Mouse (Mus musculus): Measurements from ENCODE around the gene Lmna. TPM values are rescaled to one million over a fixed set of nuclear protein-coding genes. Genes with fewer than 3 reads are reported as not detected.
A peak's percentile ranks its signal among the peaks of the same experiment; 100 is the strongest.

Gene Lmna
- polyA plus RNA-seq, 1 experiment from 2014 or later = 267 TPM

DNA sequence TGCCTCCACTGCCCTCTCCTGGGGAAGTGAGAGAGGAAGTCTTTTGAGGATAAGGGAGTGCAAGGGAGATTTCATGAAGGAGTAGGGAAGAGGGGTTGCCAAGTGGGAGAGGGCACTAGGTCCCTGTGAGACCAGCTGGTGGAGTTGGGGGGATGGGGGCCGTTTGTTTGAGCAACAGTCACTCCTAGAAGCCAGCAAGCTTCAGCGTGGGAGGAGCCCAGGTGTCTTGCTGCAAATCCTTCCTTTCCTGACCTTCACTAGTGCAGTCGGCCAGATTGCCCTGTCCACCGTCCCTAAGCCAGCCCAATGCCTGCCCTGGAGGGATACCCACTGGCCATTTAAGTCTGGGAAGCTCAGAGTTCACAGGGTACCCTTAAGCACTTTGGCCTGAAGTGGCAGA is 1.8 kb upstream of the Lmna start:
- no peak overlapping the region for H3K4me2 ChIP-seq (replicated peaks; ENCODE audit: low read depth)
- no peak for DNase-seq (ENCODE audit: low spot score)
- ATAC-seq (ENCODE audit: low FRiP score, low TSS enrichment) = no peak
- H3K36me3 ChIP-seq (ENCODE audit: control insufficient read depth, insufficient read depth, low read length) = no peaks in the 10 kb centered on the region
- H3K4me1 ChIP-seq (replicated peaks; ENCODE audit: control insufficient read depth, insufficient read depth) = peaks cover 21% of the 10 kb centered on the region
- H3K9ac ChIP-seq (ENCODE audit: low read length) = no peak overlapping the region
- TF ChIP-seq CTCF (IDR thresholded peaks at IDR 0.05; ENCODE audit: low read depth) = peak; percentile 41
- no peak for TF ChIP-seq EP300 (optimal IDR thresholded peaks at IDR 0.05)
- H3K27me3 ChIP-seq (ENCODE audit: control insufficient read depth, insufficient read depth, low read length) = no peaks in the 10 kb centered on the region
- peak overlapping the region; percentile 81 for H3K27ac ChIP-seq (replicated peaks)
- 43% methylated on average over 4 of the region's 4 CpGs for WGBS
- H3K4me3 ChIP-seq (ENCODE audit: low read depth, low read length) = no peak overlapping the region
- no peaks in the 10 kb centered on the region for H3K9me3 ChIP-seq (ENCODE audit: control insufficient read depth, low read length)

DNA sequence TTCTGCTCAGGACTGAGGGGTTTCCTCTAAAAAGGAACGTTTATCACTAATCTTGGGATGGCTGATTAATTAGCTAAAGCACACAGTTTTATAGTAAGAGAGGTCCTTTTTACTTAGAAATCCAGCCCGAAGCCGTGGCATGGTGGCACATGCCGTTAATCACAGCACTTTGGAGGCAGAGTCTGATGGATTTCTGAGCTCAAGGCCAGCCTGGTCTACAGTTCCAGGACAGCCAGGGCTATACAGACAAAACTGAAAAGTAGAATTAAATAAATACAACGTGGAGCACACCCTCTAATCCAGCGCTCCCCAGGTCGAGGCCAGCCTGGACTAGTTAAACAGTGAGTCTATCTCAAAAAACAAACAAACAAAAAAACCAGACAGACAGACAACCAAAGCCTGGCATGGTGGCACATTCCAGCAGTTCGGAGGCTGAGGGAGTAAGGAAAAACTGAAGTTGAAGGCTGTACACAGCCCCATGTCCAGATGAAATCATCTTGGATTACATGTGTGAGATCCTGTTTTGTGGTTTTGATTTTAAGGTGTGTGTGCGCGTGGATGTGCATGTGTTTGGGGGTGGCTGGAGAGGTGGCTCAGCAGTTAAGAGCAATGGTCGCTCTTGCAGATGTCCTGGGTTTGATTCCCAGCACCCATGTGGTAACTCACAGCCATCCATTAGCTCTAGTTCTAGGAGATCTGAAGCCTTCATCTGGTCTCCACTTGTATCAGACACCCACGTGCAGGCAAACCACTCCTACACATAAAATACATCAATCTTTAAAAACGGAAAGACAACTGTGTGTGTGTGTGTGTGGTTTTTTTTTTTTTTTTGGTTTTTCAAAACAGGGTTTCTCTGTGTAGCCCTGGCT is 899 bp upstream of the Lmna start:
- ATAC-seq (ENCODE audit: low FRiP score, low TSS enrichment) (no peak), DNase-seq (ENCODE audit: low spot score) (no peak)
- Histone ChIP-seq H3K36me3 (ENCODE audit: control insufficient read depth, insufficient read depth, low read length) (no peaks in the 10 kb centered on the region), H3K4me3 (ENCODE audit: low read depth, low read length) (0 out of 2 replicates have a peak overlapping the region, but pooled peaks have one; percentile 30), H3K9ac (ENCODE audit: low read length) (peak overlapping the region; percentile 47), H3K27me3 (ENCODE audit: control insufficient read depth, insufficient read depth, low read length) (no peaks in the 10 kb centered on the region), H3K27ac (replicated peaks) (peak overlapping the region; percentile 93), H3K4me2 (replicated peaks; ENCODE audit: low read depth) (peak overlapping the region; percentile 60), H3K4me1 (replicated peaks; ENCODE audit: control insufficient read depth, insufficient read depth) (peaks cover 21% of the 10 kb centered on the region), H3K9me3 (ENCODE audit: control insufficient read depth, low read length) (no peaks in the 10 kb centered on the region)
- no peak for TF ChIP-seq CTCF (IDR thresholded peaks at IDR 0.05; ENCODE audit: low read depth)
- TF ChIP-seq EP300 (optimal IDR thresholded peaks at IDR 0.05) = no peak
- 38% methylated on average over 13 of the region's 13 CpGs for WGBS

DNA sequence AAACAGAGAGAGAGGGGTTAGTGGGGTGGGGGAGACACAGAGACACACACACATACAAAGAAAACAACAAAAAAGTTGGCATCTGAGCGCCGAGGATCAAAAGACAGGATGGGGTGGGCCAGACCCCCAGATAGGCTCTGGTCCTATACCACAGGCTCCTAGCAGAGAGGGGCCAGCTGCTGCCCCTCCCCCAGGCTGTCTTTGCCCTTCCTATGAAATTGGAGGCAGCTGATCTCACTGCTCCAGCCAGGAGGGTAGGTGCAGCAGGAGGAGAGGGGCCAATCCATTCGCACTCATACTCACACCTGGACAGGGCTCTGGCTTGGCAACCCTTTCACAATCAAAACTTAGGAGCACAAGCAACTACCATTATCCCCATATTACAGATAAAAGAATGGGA is 506 bp downstream of the Lmna start:
- Histone ChIP-seq H3K4me2 (replicated peaks; ENCODE audit: low read depth) (peak overlapping the region; percentile 60), H3K27ac (replicated peaks) (peak overlapping the region; percentile 93), H3K9me3 (ENCODE audit: control insufficient read depth, low read length) (no peaks in the 10 kb centered on the region), H3K36me3 (ENCODE audit: control insufficient read depth, insufficient read depth, low read length) (no peaks in the 10 kb centered on the region), H3K9ac (ENCODE audit: low read length) (peak overlapping the region; percentile 47; the same call in 1 of the 2 replicates), H3K27me3 (ENCODE audit: control insufficient read depth, insufficient read depth, low read length) (no peaks in the 10 kb centered on the region), H3K4me1 (replicated peaks; ENCODE audit: control insufficient read depth, insufficient read depth) (peaks cover 20% of the 10 kb centered on the region), H3K4me3 (ENCODE audit: low read depth, low read length) (peak overlapping the region; percentile 30)
- DNase-seq (ENCODE audit: low spot score) (no peak), ATAC-seq (ENCODE audit: low FRiP score, low TSS enrichment) (peak; percentile 10; the same call in 1 of the 2 replicates)
- TF ChIP-seq EP300 (optimal IDR thresholded peaks at IDR 0.05) = no peak
- TF ChIP-seq CTCF (IDR thresholded peaks at IDR 0.05; ENCODE audit: low read depth) = no peak
- 55% methylated on average over 3 of the region's 3 CpGs for WGBS

DNA sequence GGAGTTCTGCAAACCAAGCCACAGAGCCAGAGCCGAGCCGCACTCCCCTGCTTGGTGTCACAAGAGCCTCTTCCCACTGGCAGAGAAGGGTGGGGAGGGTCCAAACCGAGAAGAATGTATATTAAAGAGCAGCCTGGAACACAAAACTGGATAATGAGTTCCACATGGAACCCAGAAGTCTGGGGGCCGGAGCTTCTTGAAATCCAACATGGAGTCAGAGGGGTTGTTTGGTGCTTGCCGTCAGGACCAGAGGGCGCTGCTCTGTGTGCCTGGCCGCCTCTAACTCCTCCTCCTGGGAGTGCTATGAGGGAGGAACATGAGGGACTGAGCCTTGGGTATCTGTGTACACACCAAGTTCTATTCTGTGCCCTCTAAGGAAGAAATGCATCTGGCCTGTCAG is 4.0 kb downstream of the Lmna start:
- no peak overlapping the region for H3K4me3 ChIP-seq (ENCODE audit: low read depth, low read length)
- DNase-seq (ENCODE audit: low spot score) (no peak), ATAC-seq (ENCODE audit: low FRiP score, low TSS enrichment) (no peak)
- H3K27ac ChIP-seq (replicated peaks) = peak overlapping the region; percentile 45; the same call in 1 of the 2 replicates
- 48% methylated on average over 7 of the region's 7 CpGs for WGBS
- H3K27me3 ChIP-seq (ENCODE audit: control insufficient read depth, insufficient read depth, low read length) = no peaks in the 10 kb centered on the region
- H3K9me3 ChIP-seq (ENCODE audit: control insufficient read depth, low read length) = no peaks in the 10 kb centered on the region
- H3K4me1 ChIP-seq (replicated peaks; ENCODE audit: control insufficient read depth, insufficient read depth) = peaks cover 10% of the 10 kb centered on the region
- no peaks in the 10 kb centered on the region for H3K36me3 ChIP-seq (ENCODE audit: control insufficient read depth, insufficient read depth, low read length)
- no peak overlapping the region for H3K9ac ChIP-seq (ENCODE audit: low read length)
- TF ChIP-seq CTCF (IDR thresholded peaks at IDR 0.05; ENCODE audit: low read depth) (no peak; the same call in 1 of the 2 replicates), EP300 (optimal IDR thresholded peaks at IDR 0.05) (no peak)
- no peak overlapping the region for H3K4me2 ChIP-seq (replicated peaks; ENCODE audit: low read depth)

DNA sequence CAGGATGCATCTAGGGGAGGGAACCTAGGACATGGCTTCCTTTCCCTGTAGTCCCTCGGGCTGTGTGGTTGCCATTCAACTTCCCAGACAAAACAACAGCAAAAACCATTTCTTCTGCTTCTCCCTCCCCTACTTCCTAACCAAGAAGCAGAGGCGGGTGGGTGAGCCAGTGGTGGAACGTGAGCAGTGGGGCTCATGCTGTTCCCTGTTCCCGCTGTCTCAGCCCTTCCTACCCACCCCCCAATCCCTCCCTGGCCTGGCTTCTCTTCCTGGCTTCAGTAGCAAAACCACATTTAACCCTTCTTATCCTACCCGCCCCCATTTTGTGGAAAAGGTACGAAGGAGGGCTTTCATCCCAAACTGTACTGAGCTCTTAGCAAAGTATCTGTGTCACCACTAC is 4.7 kb downstream of the Lmna start:
- Histone ChIP-seq H3K27ac (replicated peaks) (peak overlapping the region; percentile 45), H3K27me3 (ENCODE audit: control insufficient read depth, insufficient read depth, low read length) (no peaks in the 10 kb centered on the region), H3K9me3 (ENCODE audit: control insufficient read depth, low read length) (no peaks in the 10 kb centered on the region), H3K4me3 (ENCODE audit: low read depth, low read length) (no peak overlapping the region), H3K4me1 (replicated peaks; ENCODE audit: control insufficient read depth, insufficient read depth) (peaks cover 13% of the 10 kb centered on the region), H3K36me3 (ENCODE audit: control insufficient read depth, insufficient read depth, low read length) (no peaks in the 10 kb centered on the region), H3K4me2 (replicated peaks; ENCODE audit: low read depth) (no peak overlapping the region), H3K9ac (ENCODE audit: low read length) (no peak overlapping the region)
- ATAC-seq (ENCODE audit: low FRiP score, low TSS enrichment) (no peak), DNase-seq (ENCODE audit: low spot score) (no peak)
- no peak for TF ChIP-seq EP300 (optimal IDR thresholded peaks at IDR 0.05)
- TF ChIP-seq CTCF (IDR thresholded peaks at IDR 0.05; ENCODE audit: low read depth) = no peak
- WGBS = 52% methylated on average over 6 of the region's 6 CpGs

All from stomach, postnatal 0 days (tissue).